12 mouse cellular contexts compared by ENCODE assay signal in the genomic region with DNA sequence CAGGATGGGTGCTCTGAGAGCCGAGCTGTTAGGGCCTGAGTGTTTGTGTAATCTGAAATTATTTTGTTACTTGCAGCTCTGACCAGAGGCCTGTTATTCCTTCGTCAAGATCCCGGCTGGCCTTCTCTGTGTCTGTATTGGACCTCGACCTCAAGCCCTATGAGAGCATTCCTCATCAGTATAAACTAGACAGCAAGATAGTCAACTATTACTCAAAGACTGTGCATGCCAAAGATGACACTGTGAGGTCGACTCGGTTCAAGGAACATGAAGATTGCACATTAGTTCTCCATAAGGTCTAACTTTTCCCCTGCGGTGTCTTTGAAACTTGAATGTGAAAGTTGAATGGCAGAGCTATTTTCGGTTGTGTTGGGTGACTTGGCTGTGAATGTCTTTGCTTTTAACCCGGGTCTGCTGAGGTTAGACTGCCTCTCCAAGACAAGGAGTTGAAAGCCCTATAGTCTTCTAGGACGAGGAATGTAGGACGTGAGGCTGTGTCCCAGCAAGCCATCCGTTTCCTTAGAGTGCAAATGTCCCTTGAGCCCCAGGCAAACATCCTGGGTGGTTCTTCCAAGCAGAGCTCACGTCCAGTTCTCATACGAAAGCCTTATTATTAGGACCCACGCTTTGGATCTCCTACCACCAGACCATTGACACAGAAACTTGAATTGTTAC. TPM values are rescaled to one million over a fixed set of nuclear protein-coding genes. Genes with fewer than 3 reads are reported as not detected.
DNase-seq lines count a peak whose midpoint lies in the region; ATAC-seq lines count a peak whose summit lies in the region.
"Had no signal": no experiment of that assay in that cellular context is flagged by ENCODE, and none has a peak within 500 bp of the region (broad histone marks: within the 10 kb centered on the region; RNA-seq: fewer than 3 reads in every experiment).

No protein-coding gene starts in this region.

- H3K36me3 ChIP-seq in hindbrain, embryonic 16.5 days (ENCODE audit: control insufficient read depth, insufficient read depth, low read length), result peaks cover 20% of the 10 kb centered on the region
- peaks cover 69% of the 10 kb centered on the region for H3K36me3 ChIP-seq in hindbrain, embryonic 14.5 days (replicated peaks; ENCODE audit: control insufficient read depth, insufficient read depth)
- peaks cover 10% of the 10 kb centered on the region for H3K36me3 ChIP-seq in heart, embryonic 16.5 days (ENCODE audit: control insufficient read depth, insufficient read depth)
- peaks cover 60% of the 10 kb centered on the region for H3K36me3 ChIP-seq in forebrain, embryonic 12.5 days (replicated peaks)

- no peak overlapping the region for H3K4me2 ChIP-seq in hindbrain, embryonic 16.5 days (ENCODE audit: low read length)
- no peak overlapping the region for H3K4me2 ChIP-seq in hindbrain, embryonic 14.5 days (replicated peaks)
- H3K4me2 ChIP-seq in heart, embryonic 16.5 days (ENCODE audit: low read depth, low read length), result no peak overlapping the region
- no peak overlapping the region for H3K4me2 ChIP-seq in forebrain, embryonic 12.5 days
- H3K4me2 ChIP-seq: embryonic facial prominence, embryonic 12.5 days; heart, embryonic 13.5 days; midbrain, embryonic 11.5 days had no signal

- WGBS in hindbrain, embryonic 16.5 days, result 65% methylated on average over 15 of the region's 15 CpGs
- 71% methylated on average over 15 of the region's 15 CpGs for WGBS in hindbrain, embryonic 14.5 days
- WGBS in heart, embryonic 16.5 days, result 79% methylated on average over 15 of the region's 15 CpGs
- WGBS in forebrain, embryonic 12.5 days, result 89% methylated on average over 15 of the region's 15 CpGs

- 0 out of 2 replicates have a peak overlapping the region, but pooled peaks have one; percentile 42 for H3K27ac ChIP-seq in hindbrain, embryonic 16.5 days (ENCODE audit: low read depth, low read length)
- no peak overlapping the region for H3K27ac ChIP-seq in hindbrain, embryonic 14.5 days
- H3K27ac ChIP-seq in heart, embryonic 16.5 days (ENCODE audit: low read length), result no peak overlapping the region; the same call in none of the 2 replicates
- H3K27ac ChIP-seq in forebrain, embryonic 12.5 days, result no peak overlapping the region
- H3K27ac ChIP-seq: embryonic facial prominence, embryonic 12.5 days; heart, embryonic 13.5 days had no signal

- no peak overlapping the region for H3K9ac ChIP-seq in hindbrain, embryonic 16.5 days (ENCODE audit: low read depth, low read length)
- no peak overlapping the region for H3K9ac ChIP-seq in hindbrain, embryonic 14.5 days
- H3K9ac ChIP-seq in heart, embryonic 16.5 days (ENCODE audit: low read length), result no peak overlapping the region
- H3K9ac ChIP-seq in forebrain, embryonic 12.5 days, result no peak overlapping the region
- H3K9ac ChIP-seq: embryonic facial prominence, embryonic 12.5 days; heart, embryonic 13.5 days had no signal

- H3K4me3 ChIP-seq in hindbrain, embryonic 16.5 days (ENCODE audit: low read length), result no peak overlapping the region
- no peak overlapping the region for H3K4me3 ChIP-seq in hindbrain, embryonic 14.5 days (replicated peaks; ENCODE audit: low read length)
- no peak overlapping the region for H3K4me3 ChIP-seq in heart, embryonic 16.5 days (ENCODE audit: low read length)
- no peak overlapping the region for H3K4me3 ChIP-seq in forebrain, embryonic 12.5 days (replicated peaks)
- H3K4me3 ChIP-seq: embryonic facial prominence, embryonic 12.5 days; heart, embryonic 13.5 days had no signal

- H3K4me1 ChIP-seq in hindbrain, embryonic 16.5 days (ENCODE audit: control insufficient read depth, insufficient read depth, low read depth, low read length), result no peaks in the 10 kb centered on the region
- H3K4me1 ChIP-seq in hindbrain, embryonic 14.5 days (replicated peaks; ENCODE audit: control insufficient read depth, insufficient read depth, low read length), result no peaks in the 10 kb centered on the region
- no peaks in the 10 kb centered on the region for H3K4me1 ChIP-seq in heart, embryonic 16.5 days (ENCODE audit: control insufficient read depth, insufficient read depth, low read length)
- H3K4me1 ChIP-seq in forebrain, embryonic 12.5 days, result no peaks in the 10 kb centered on the region
- H3K4me1 ChIP-seq: heart, embryonic 13.5 days had no signal

- no peak for ATAC-seq in hindbrain, embryonic 16.5 days
- no peak for ATAC-seq in hindbrain, embryonic 14.5 days (ENCODE audit: low FRiP score)
- ATAC-seq in heart, embryonic 16.5 days (replicated peaks; ENCODE audit: extremely low read depth, insufficient read depth, low FRiP score), result 0 out of 2 replicates have a peak, but pooled peaks have one; percentile 28
- no peak for ATAC-seq in forebrain, embryonic 12.5 days (ENCODE audit: low FRiP score)

- no peak for DNase-seq in hindbrain, embryonic 14.5 days (ENCODE audit: low spot score)
- DNase-seq in adrenal gland, postnatal 10 days, result peak; percentile 49
- peak; percentile 82 for DNase-seq in lung, postnatal 10 days
- DNase-seq in embryo, embryonic 9.5 days (ENCODE audit: extremely low spot score), result no peak
- no peak for DNase-seq in urinary bladder, postnatal 25 days (ENCODE audit: low spot score)
- DNase-seq: thymus, postnatal 25 days had no signal

- no peaks in the 10 kb centered on the region for H3K9me3 ChIP-seq in hindbrain, embryonic 16.5 days (ENCODE audit: control insufficient read depth, low read length)
- no peaks in the 10 kb centered on the region for H3K9me3 ChIP-seq in hindbrain, embryonic 14.5 days (ENCODE audit: control insufficient read depth, low read length)
- no peaks in the 10 kb centered on the region for H3K9me3 ChIP-seq in heart, embryonic 16.5 days (replicated peaks; ENCODE audit: control insufficient read depth, low read length)
- H3K9me3 ChIP-seq in forebrain, embryonic 12.5 days, result no peaks in the 10 kb centered on the region
- H3K9me3 ChIP-seq: embryonic facial prominence, embryonic 12.5 days; heart, embryonic 13.5 days had no signal

- H3K27me3 ChIP-seq in hindbrain, embryonic 16.5 days (replicated peaks; ENCODE audit: control insufficient read depth, insufficient read depth, low read length), result no peaks in the 10 kb centered on the region
- H3K27me3 ChIP-seq in hindbrain, embryonic 14.5 days (ENCODE audit: control insufficient read depth, insufficient read depth, low read length), result no peaks in the 10 kb centered on the region
- H3K27me3 ChIP-seq in heart, embryonic 16.5 days (ENCODE audit: control insufficient read depth, insufficient read depth, low read length), result no peaks in the 10 kb centered on the region
- H3K27me3 ChIP-seq in forebrain, embryonic 12.5 days, result no peaks in the 10 kb centered on the region
- H3K27me3 ChIP-seq: embryonic facial prominence, embryonic 12.5 days; heart, embryonic 13.5 days had no signal

RNA-seq across cellular contexts. Expression of a gene that starts 31.5 kb away (rescaled TPM):
- polyA plus RNA-seq in hindbrain, embryonic 16.5 days (2015; fragmentation: Nextera tagmentation; extraction: Ambion mirVana), result 0.55 and 1.2 TPM in 2 replicates
- polyA plus RNA-seq in hindbrain, embryonic 14.5 days (2014; fragmentation: Nextera tagmentation; extraction: Ambion mirVana), result 0.50 and 0.96 TPM in 2 replicates
- 1 to 10 TPM; 1.1 to 1.3 TPM for total RNA-seq in adrenal gland, postnatal 10 days (2021)
- polyA plus RNA-seq in heart, embryonic 16.5 days (2015; fragmentation: Nextera tagmentation; extraction: Ambion mirVana), result 0.74 and 1.1 TPM in 2 replicates
- polyA plus RNA-seq in forebrain, embryonic 12.5 days (2016; fragmentation: Nextera tagmentation; extraction: Ambion mirVana), result 0.97 and 1.5 TPM in 2 replicates

RNA-seq across cellular contexts. Expression of a gene that starts 40.5 kb away (rescaled TPM):
- polyA plus RNA-seq in hindbrain, embryonic 16.5 days (2015; fragmentation: Nextera tagmentation; extraction: Ambion mirVana), result 13.6 and 14.3 TPM in 2 replicates
- polyA plus RNA-seq in hindbrain, embryonic 14.5 days (2014; fragmentation: Nextera tagmentation; extraction: Ambion mirVana), result 13.4 and 13.7 TPM in 2 replicates
- 10 to 100 TPM; 13.1 to 23.5 TPM for total RNA-seq in adrenal gland, postnatal 10 days (2021)
- polyA plus RNA-seq in heart, embryonic 16.5 days (2015; fragmentation: Nextera tagmentation; extraction: Ambion mirVana), result 11.1 and 11.8 TPM in 2 replicates
- polyA plus RNA-seq in forebrain, embryonic 12.5 days (2016; fragmentation: Nextera tagmentation; extraction: Ambion mirVana), result 15.2 and 15.6 TPM in 2 replicates

RNA-seq across cellular contexts. Expression of a gene that starts 43.0 kb away (rescaled TPM):
- polyA plus RNA-seq in hindbrain, embryonic 16.5 days (2015; fragmentation: Nextera tagmentation; extraction: Ambion mirVana), result 2.6 and 2.7 TPM in 2 replicates
- 1.7 and 2.2 TPM in 2 replicates for polyA plus RNA-seq in hindbrain, embryonic 14.5 days (2014; fragmentation: Nextera tagmentation; extraction: Ambion mirVana)
- total RNA-seq in adrenal gland, postnatal 10 days (2021), result 10 to 100 TPM; 10.0 to 10.9 TPM
- polyA plus RNA-seq in heart, embryonic 16.5 days (2015; fragmentation: Nextera tagmentation; extraction: Ambion mirVana), result 5.0 and 5.8 TPM in 2 replicates
- 0.58 and 0.84 TPM in 2 replicates for polyA plus RNA-seq in forebrain, embryonic 12.5 days (2016; fragmentation: Nextera tagmentation; extraction: Ambion mirVana)

Comparison
In these comparisons a context has a peak if more than half of its experiments do, and no peak if none do; other contexts are left out.
1. DNase-seq: peak in adrenal gland, postnatal 10 days (single experiment) and lung, postnatal 10 days (single experiment); none in hindbrain, embryonic 14.5 days (single experiment), embryo, embryonic 9.5 days (single experiment) and urinary bladder, postnatal 25 days (single experiment).